Comparison of ENCODE assay signal across 10 mouse cellular contexts in genomic region chrX:95012033-95012432, GRCm38 (mm10). TPM values are rescaled to one million over a fixed set of nuclear protein-coding genes. Genes with fewer than 3 reads are reported as not detected.
A peak's percentile ranks its signal among the peaks of the same experiment; 100 is the strongest.
DNase-seq lines count a peak whose midpoint lies in the region; ATAC-seq and TF ChIP-seq lines count a peak whose summit lies in the region.
"Had no signal": no experiment of that assay in that cellular context is flagged by ENCODE, and none has a peak within 500 bp of the region (broad histone marks: within the 10 kb centered on the region; RNA-seq: fewer than 3 reads in every experiment).

No protein-coding gene starts in this region.

- WGBS in lung, embryonic 14.5 days, result 15% methylated on average over 4 of the region's 4 CpGs

- H3K27me3 ChIP-seq in lung, embryonic 14.5 days (ENCODE audit: insufficient read depth, low read length), result no peaks in the 10 kb centered on the region
- H3K27me3 ChIP-seq: midbrain, embryonic 13.5 days had no signal

- H3K36me3 ChIP-seq in lung, embryonic 14.5 days (ENCODE audit: insufficient read depth), result no peaks in the 10 kb centered on the region
- H3K36me3 ChIP-seq: midbrain, embryonic 13.5 days had no signal

- TF ChIP-seq CTCF in gastrocnemius, adult 2 months (IDR thresholded peaks at IDR 0.05), result peak; percentile 60
- peak; percentile 62 for TF ChIP-seq CTCF in lung, embryonic 14.5 days (IDR thresholded peaks at IDR 0.05; ENCODE audit: low read depth)

- intact Hi-C loops in gastrocnemius, adult 2 months (cut with DNase I), result loop anchor here (2.0 kb wide), 1 partner anchor 147 kb away; no protein-coding TSS in a partner anchor
- intact Hi-C loops in heart, postnatal 36 days (cut with DNase I), result loop anchor here (1.0 to 10.0 kb wide), 2 partner anchors 147 to 337 kb away; no protein-coding TSS in a partner anchor

- H3K9me3 ChIP-seq in lung, embryonic 14.5 days (ENCODE audit: low read depth, low read length), result no peaks in the 10 kb centered on the region
- H3K9me3 ChIP-seq: midbrain, embryonic 13.5 days had no signal

- DNase-seq in gastrocnemius, adult 2 months, result no peak
- DNase-seq in gastrocnemius, postnatal 4 days (ENCODE audit: low spot score in 2 of 2), result no peak
- DNase-seq in lung, embryonic 14.5 days, result peak; percentile 82
- no peak for DNase-seq in lung, adult 18-20 months
- DNase-seq in R1 (ENCODE audit: low read depth, low spot score), result peak; percentile 34
- peak; percentile 41 for DNase-seq in mesoderm, embryonic 11.5 days (ENCODE audit: low read depth, low spot score)
- no peak for DNase-seq in heart, postnatal 36 days
- DNase-seq in gastrocnemius, postnatal 10 days, result no peak

- no peak for ATAC-seq in lung, embryonic 14.5 days (ENCODE audit: insufficient read depth)
- ATAC-seq: midbrain, embryonic 13.5 days had no signal

- no peak overlapping the region for H3K9ac ChIP-seq in lung, embryonic 14.5 days
- H3K9ac ChIP-seq: midbrain, embryonic 13.5 days had no signal

- H3K4me3 ChIP-seq in gastrocnemius, adult 2 months, result no peak overlapping the region
- no peak overlapping the region for H3K4me3 ChIP-seq in lung, embryonic 14.5 days (ENCODE audit: low read depth, low read length)
- H3K4me3 ChIP-seq: erythroblast, embryonic 14.5 days; midbrain, embryonic 13.5 days had no signal

- H3K27ac ChIP-seq in gastrocnemius, adult 2 months, result no peak overlapping the region
- H3K27ac ChIP-seq in lung, embryonic 14.5 days (ENCODE audit: low read depth), result no peak overlapping the region
- H3K27ac ChIP-seq: midbrain, embryonic 13.5 days had no signal

- H3K4me1 ChIP-seq in lung, embryonic 14.5 days (ENCODE audit: insufficient read depth), result no peaks in the 10 kb centered on the region
- H3K4me1 ChIP-seq: midbrain, embryonic 13.5 days had no signal

- H3K4me2 ChIP-seq in lung, embryonic 14.5 days, result no peak overlapping the region
- H3K4me2 ChIP-seq: midbrain, embryonic 13.5 days had no signal

RNA-seq across cellular contexts. Expression of gene Spin4, which starts 14.4 kb away (rescaled TPM):
- under 1 TPM; 0.28 to 0.61 TPM for total RNA-seq in gastrocnemius, adult 2 months (2021)
- total RNA-seq in gastrocnemius, postnatal 4 days (2021), result 1 to 10 TPM; 5.0 to 5.4 TPM
- 8.7 and 10.6 TPM in 2 replicates for polyA plus RNA-seq in lung, embryonic 14.5 days (2014; fragmentation: Nextera tagmentation; extraction: Ambion mirVana)
- 1 to 10 TPM; 1.3 to 1.4 TPM for total RNA-seq in heart, postnatal 36 days (2021)
- total RNA-seq in gastrocnemius, postnatal 10 days (2021), result 1 to 10 TPM; 2.0 to 2.6 TPM
- polyA plus RNA-seq: erythroblast, embryonic 14.5 days had no signal

Comparison
In these comparisons a context has a peak if more than half of its experiments do, and no peak if none do; other contexts are left out.
1. DNase-seq: peak in lung, embryonic 14.5 days (single experiment), R1 (single experiment) and mesoderm, embryonic 11.5 days (single experiment); none in gastrocnemius, adult 2 months (single experiment), gastrocnemius, postnatal 4 days (0 of 2), lung, adult 18-20 months (0 of 2), heart, postnatal 36 days (0 of 2) and gastrocnemius, postnatal 10 days (single experiment).